Mouse (Mus musculus): ENCODE data around the gene Mov10. TPM values are rescaled to one million over a fixed set of nuclear protein-coding genes. Genes with fewer than 3 reads are reported as not detected.

Gene Mov10
- 10 to 100 TPM; 55.9 to 72.2 TPM for total RNA-seq (2023)

DNA sequence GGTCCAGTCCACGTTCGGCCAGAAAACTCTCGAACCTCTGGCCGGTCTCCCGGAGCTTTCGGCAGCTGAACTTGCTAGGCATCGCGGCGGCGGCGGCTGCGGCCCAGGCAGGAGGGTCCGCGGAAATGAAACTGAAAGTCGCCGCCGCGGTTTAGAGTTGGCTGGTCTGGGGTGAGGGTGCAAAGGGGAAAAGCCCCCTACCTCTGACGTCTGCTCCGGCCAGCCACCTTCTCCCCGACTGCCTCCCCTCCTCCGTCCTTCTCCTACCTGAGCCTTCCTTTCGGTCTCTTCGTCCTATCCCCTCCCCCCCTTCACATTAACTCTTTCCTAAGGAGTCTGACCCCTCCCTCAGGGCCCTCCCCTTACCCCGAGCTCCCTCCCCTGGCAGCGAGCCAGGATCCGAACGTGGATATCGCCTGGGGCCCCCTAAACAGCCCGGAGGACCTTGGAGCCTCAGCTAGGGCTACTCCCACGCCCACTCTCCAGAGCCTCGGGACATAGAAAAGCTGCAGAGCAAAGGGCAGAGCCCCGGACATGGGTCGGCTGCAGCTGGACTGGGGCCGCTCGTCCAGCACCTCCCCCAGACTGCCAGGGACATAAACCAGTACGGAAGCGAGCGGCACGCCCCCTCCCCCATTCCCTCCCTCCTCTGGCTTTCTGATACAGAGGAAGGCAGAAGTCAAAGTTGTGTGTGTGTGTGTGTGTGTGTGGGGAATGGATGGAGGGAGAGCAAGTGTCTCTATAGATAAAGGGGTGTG, at the start of gene Mov10:
Mov10 (minus strand) TSS at position 573 of the 758 bp plus-strand sequence.

DNA sequence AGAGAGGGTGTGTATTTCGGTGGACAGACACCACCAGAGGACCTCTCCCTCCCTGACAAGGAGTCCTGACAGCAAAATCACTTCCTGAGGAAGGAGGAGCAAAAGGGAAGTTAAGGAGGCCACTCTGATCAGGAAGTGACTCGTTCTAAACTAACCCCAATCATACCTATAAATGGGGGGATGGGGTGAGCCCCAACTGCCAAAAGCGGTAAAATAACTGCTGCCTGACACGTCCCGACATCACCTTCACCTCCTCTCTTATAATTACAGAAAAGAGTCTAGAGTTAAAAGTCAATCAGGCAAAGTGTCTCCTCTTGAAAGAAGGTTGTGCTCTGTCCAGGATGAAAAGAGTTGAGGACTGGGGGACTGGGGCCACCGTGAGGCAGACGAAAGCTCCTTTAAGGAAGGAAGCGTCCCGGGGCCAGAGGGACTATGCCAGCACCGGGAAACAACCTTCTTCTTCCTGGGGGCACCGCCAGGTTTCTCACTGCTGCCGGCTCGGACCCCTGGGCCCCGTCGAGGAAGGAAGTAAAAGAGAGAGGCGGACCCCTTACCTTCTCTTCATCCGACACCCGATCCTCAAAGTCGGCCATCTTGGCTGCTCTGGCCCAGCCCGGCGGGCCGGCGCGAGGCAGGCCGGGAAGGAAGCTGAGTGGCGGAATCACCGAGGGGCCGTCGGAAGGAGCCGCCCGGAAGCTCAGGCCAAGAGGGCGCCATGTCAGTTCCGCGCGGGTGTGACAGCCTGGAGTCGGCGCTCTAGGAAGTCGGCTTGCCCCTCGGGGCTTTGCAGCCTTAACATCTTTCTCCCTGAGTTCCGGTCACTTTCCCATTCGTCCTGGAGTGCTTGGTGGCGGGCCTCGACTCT, 45.7 kb upstream of the Mov10 start, which contains the start of the genes St7l and Capza1:
St7l (plus strand) TSS at position 220 of the 865 bp plus-strand sequence.
Capza1 (minus strand) TSS at position 720 of the 865 bp plus-strand sequence.

DNA sequence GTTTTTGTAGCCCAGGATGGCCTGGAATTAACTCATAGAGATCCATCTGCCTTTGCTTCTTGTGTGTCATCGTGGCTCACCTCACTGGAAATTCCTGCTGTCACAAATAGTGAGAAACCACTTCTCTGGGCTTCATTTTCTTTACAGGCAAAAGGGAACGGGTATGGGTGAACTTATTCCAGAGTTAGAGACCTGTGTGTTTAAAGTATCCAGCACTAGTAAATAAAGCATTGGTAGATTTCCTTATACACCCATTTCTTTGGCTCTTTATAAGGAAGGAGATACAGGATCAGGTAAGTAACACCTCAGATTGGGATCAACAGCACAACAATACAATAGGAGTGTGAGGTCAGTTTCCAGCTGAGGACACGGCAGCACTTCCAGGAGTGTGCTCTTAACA, 30.3 kb downstream of the Mov10 start, which contains the start of gene Rhoc:
Rhoc (plus strand) TSS at position 301 of the 400 bp plus-strand sequence.

DNA sequence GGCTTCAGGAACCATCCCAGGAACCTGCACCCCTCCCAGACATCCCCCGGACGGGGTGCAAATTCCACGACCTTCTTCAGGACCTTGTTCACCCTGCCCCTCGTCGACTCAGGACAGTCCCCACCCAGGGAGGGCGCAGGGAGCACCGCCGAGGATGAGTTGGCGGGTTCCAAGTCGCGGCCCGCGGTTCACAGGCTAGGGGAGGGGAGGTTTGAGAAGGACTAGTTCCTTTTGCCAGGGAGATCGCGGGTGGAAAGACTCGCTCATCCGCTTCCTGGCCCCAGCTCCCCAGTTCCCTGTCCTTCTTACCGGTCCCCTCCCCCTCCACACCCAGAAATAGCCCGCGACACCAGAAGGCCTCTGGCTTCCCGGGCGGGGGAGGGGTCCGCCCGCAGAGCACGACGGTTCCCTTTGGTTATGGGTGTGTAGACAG, 36.9 kb downstream of the Mov10 start, which contains the start of gene Fam19a3:
Fam19a3 (minus strand) TSS at position 370 of the 433 bp plus-strand sequence.

DNA sequence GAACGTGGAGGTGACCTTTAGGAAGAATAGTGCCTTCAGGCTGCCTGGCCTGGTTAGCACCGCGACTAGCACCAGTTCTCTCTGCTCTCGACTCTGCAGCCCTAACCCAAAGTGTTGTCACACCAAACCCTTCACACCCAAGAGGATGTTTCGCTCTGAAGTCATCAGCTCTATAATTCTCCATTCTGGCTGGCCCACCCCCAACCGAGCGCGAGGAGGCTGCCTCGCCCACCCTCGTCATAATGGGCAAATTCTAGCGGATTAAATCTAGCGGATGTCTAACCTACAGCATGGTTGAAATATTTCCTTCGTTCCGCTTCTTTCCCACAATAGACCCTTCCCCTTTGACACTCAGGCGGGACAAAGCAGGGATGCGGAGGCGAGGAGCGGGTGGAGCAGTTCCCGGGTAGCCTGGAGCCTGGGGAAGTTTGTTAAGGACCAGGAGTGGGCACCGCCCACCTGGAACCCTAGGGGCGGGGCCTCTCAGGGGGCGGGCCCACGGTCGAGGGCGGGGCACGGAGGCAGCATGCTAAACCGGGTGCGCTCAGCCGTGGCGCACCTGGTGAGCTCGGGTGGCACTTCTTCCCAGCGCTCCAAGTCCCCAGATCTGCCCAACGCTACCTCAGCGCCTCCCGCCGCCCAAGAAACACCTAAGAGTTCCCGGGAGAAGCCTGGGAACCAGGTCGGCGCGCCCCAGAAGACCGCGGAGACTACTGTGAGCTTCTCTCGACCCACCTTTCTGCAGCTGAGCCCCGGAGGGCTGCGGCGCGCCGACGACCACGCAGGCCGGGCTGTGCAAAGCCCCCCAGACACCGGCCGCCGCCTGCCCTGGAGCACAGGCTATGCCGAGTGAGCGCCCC, 37.6 kb downstream of the Mov10 start, which contains the start of gene Ppm1j:
Ppm1j (plus strand) TSS at position 496 of the 860 bp plus-strand sequence.

Other genes starting within 250 kb of the Mov10 start
- gene Slc16a1, start 179.9 kb downstream of the Mov10 start, total RNA-seq (2023): 10 to 100 TPM; 10.0 to 13.3 TPM
- gene Ppm1j, start 37.5 kb downstream of the Mov10 start, total RNA-seq (2023): not detected
- not detected for gene Fam19a3, start 36.7 kb downstream of the Mov10 start, total RNA-seq (2023)
- 10 to 100 TPM; 22.3 to 26.1 TPM for gene Rhoc, start 30.2 kb downstream of the Mov10 start, total RNA-seq (2023)
- 10 to 100 TPM; 22.6 to 25.0 TPM for gene St7l, start 45.4 kb upstream of the Mov10 start, total RNA-seq (2023)
- gene Capza1, start 45.9 kb upstream of the Mov10 start, total RNA-seq (2023): 100 to 1,000 TPM; 296 to 306 TPM
- not detected for gene Wnt2b, start 143.4 kb upstream of the Mov10 start, total RNA-seq (2023)
- under 1 TPM; 0.71 to 0.78 TPM for gene Cttnbp2nl, start 234.6 kb upstream of the Mov10 start, total RNA-seq (2023)
- not detected for gene 4930564D02Rik, start 248.3 kb upstream of the Mov10 start, total RNA-seq (2023)